Mouse (Mus musculus) brain, embryonic 18.5 days (tissue): Measurements from ENCODE around the gene Kifc3.
"Not testable (repeated sequence)": the region's sequence is repeated elsewhere in the genome, so short reads cannot be mapped to it uniquely, and the experiment has no call there.

Experiments used
- DNase-seq: peaks from one replicate; pipeline ENCODE4 v3.0.0-alpha.2; 2012; ENCODE audit warnings: low read depth, low spot score

Kifc3 gene

GRCm38 (mm10) chr8:95202056-95202570, 499 bp downstream of the Kifc3 start:
- DNase-seq = no peak

GRCm38 (mm10) chr8:95201491-95201890, 1.1 kb downstream of the Kifc3 start:
- no peak for DNase-seq

- no peak for DNase-seq
These were observed 2.6 kb downstream of the Kifc3 start for GRCm38 (mm10) chr8:95200001-95200405.

- no peak for DNase-seq
These were observed 6.9 kb downstream of the Kifc3 start for GRCm38 (mm10) chr8:95195728-95196127.

GRCm38 (mm10) chr8:95191497-95192175, 11.0 kb downstream of the Kifc3 start:
- no peak for DNase-seq

GRCm38 (mm10) chr8:95187579-95187978, 15.0 kb downstream of the Kifc3 start:
- DNase-seq = no peak

- DNase-seq = no peak
These were observed 16.6 kb downstream of the Kifc3 start for GRCm38 (mm10) chr8:95185891-95186513.

- DNase-seq = no peak
These were observed 17.5 kb downstream of the Kifc3 start for GRCm38 (mm10) chr8:95185104-95185503.

GRCm38 (mm10) chr8:95184171-95184570, 18.4 kb downstream of the Kifc3 start:
- no peak for DNase-seq

GRCm38 (mm10) chr8:95181850-95182249, 20.8 kb downstream of the Kifc3 start:
- no peak for DNase-seq

- no peak for DNase-seq
These were observed 24.4 kb downstream of the Kifc3 start for GRCm38 (mm10) chr8:95178191-95178590.

- no peak for DNase-seq
These were observed 25.6 kb downstream of the Kifc3 start for GRCm38 (mm10) chr8:95176985-95177384.

- peak; percentile 60 for DNase-seq
These were observed 26.8 kb downstream of the Kifc3 start for GRCm38 (mm10) chr8:95175808-95176207.

- DNase-seq = no peak
These were observed 27.3 kb downstream of the Kifc3 start for GRCm38 (mm10) chr8:95175306-95175705.

- no peak for DNase-seq
These were observed 30.2 kb downstream of the Kifc3 start for GRCm38 (mm10) chr8:95172433-95172832.

- no peak for DNase-seq
These were observed 34.9 kb downstream of the Kifc3 start for GRCm38 (mm10) chr8:95167726-95168125.

GRCm38 (mm10) chr8:95166400-95166799, 36.2 kb downstream of the Kifc3 start:
- no peak for DNase-seq

GRCm38 (mm10) chr8:95165923-95166322, 36.7 kb downstream of the Kifc3 start:
- no peak for DNase-seq

GRCm38 (mm10) chr8:95164469-95164868, 38.1 kb downstream of the Kifc3 start:
- no peak for DNase-seq

GRCm38 (mm10) chr8:95163969-95164368, 38.6 kb downstream of the Kifc3 start:
- not testable (repeated sequence) for DNase-seq

GRCm38 (mm10) chr8:95162785-95163184, 39.8 kb downstream of the Kifc3 start:
- DNase-seq = no peak

GRCm38 (mm10) chr8:95159344-95159743, 43.3 kb downstream of the Kifc3 start:
- DNase-seq = no peak

GRCm38 (mm10) chr8:95158654-95159053, 44.0 kb downstream of the Kifc3 start:
- no peak for DNase-seq
